8 mouse cellular contexts compared by ENCODE assay signal in genomic region chr13:69611398-69612174, GRCm38 (mm10). TPM values are rescaled to one million over a fixed set of nuclear protein-coding genes. Genes with fewer than 3 reads are reported as not detected.
DNase-seq lines count a peak whose midpoint lies in the region; ATAC-seq lines count a peak whose summit lies in the region.

Gene Srd5a1 (minus strand): TSS chr13:69611442.

- DNase-seq in WW6 (ENCODE audit: low read depth, low spot score), result peak; percentile 98
- peak; percentile 92 to 96 for DNase-seq in cerebellum, postnatal 4 days (ENCODE audit: low spot score in 2 of 2)
- DNase-seq in gastrocnemius, adult 18-20 months (ENCODE audit: low spot score), result peak; percentile 100
- peak; percentile 98 for DNase-seq in left cerebral cortex, adult 18-20 months (ENCODE audit: low spot score in 2 of 2)
- DNase-seq in right cerebral cortex, adult 18-20 months, result peak; percentile 100
- peak; percentile 88 for DNase-seq in urinary bladder, postnatal 10 days (ENCODE audit: low spot score)

- peaks cover 14% of the 10 kb centered on the region for H3K36me3 ChIP-seq in hindbrain, embryonic 16.5 days (ENCODE audit: control insufficient read depth, insufficient read depth, low read length)
- H3K36me3 ChIP-seq in macrophage (ENCODE audit: inconsistent target), result peaks cover 25% of the 10 kb centered on the region

- H3K4me1 ChIP-seq in hindbrain, embryonic 16.5 days (ENCODE audit: control insufficient read depth, insufficient read depth, low read depth, low read length), result peaks cover 13% of the 10 kb centered on the region

- peak; percentile 99 for ATAC-seq in hindbrain, embryonic 16.5 days

- peak within 1 kb of the TSS; percentile 81 for H3K9ac ChIP-seq in hindbrain, embryonic 16.5 days (ENCODE audit: low read depth, low read length)

- no peaks in the 10 kb centered on the region for H3K9me3 ChIP-seq in hindbrain, embryonic 16.5 days (ENCODE audit: control insufficient read depth, low read length)

- peaks cover 23% of the 10 kb centered on the region for H3K79me2 ChIP-seq in macrophage (ENCODE audit: inconsistent target)

- peak within 1 kb of the TSS; percentile 98 for H3K4me2 ChIP-seq in hindbrain, embryonic 16.5 days (ENCODE audit: low read length)

- WGBS in hindbrain, embryonic 16.5 days, result under 1% methylated on average over 68 of the region's 69 CpGs
- 2% methylated on average over 69 of the region's 69 CpGs for WGBS in macrophage (ENCODE audit: missing documents)

- peak within 1 kb of the TSS; percentile 99 for H3K4me3 ChIP-seq in hindbrain, embryonic 16.5 days (ENCODE audit: low read length)
- peak within 1 kb of the TSS; percentile 81 for H3K4me3 ChIP-seq in macrophage (ENCODE audit: inconsistent target)

- H3K27me3 ChIP-seq in hindbrain, embryonic 16.5 days (replicated peaks; ENCODE audit: control insufficient read depth, insufficient read depth, low read length), result no peaks in the 10 kb centered on the region

- H3K27ac ChIP-seq in hindbrain, embryonic 16.5 days (ENCODE audit: low read depth, low read length), result peak within 1 kb of the TSS; percentile 79
- peak within 1 kb of the TSS; percentile 87 for H3K27ac ChIP-seq in macrophage

RNA-seq across cellular contexts. Expression of gene Srd5a1, which starts in this region (rescaled TPM):
- under 1 TPM in 1 of 2 experiments, not detected in 1; 0.28 TPM for total RNA-seq in gastrocnemius, adult 18-20 months (2021)
- 29.2 and 39.2 TPM in 2 replicates for polyA plus RNA-seq in hindbrain, embryonic 16.5 days (2015; fragmentation: Nextera tagmentation; extraction: Ambion mirVana)
- total RNA-seq in left cerebral cortex, adult 18-20 months (2021), result 1 to 10 TPM; 7.0 to 7.3 TPM
- 1 to 10 TPM in 3 of 26 experiments, under 1 TPM in 12, not detected in 11; 0.21 to 1.5 (median 0.63) TPM for total RNA-seq in macrophage (2018; cell fraction: chromatin; rRNA removed)
- total RNA-seq in macrophage (2018; cell fraction: cytosol; rRNA removed), result 1 to 10 TPM in 4 of 26 experiments, under 1 TPM in 22; 0.38 to 1.1 (median 0.74) TPM
- total RNA-seq in macrophage (2018; cell fraction: nucleus; rRNA removed), result 1 to 10 TPM in 4 of 26 experiments, under 1 TPM in 18, not detected in 4; 0.18 to 1.3 (median 0.53) TPM
- 0.75 to 0.93 TPM (median 0.90 TPM) in 3 replicates for polyA plus RNA-seq in macrophage (2018)

Comparison
In these comparisons a context has a peak if more than half of its experiments do, and no peak if none do; other contexts are left out.
1. Peak in every context shown above with its lines: DNase-seq, ATAC-seq, H3K4me3 ChIP-seq and H3K27ac ChIP-seq.
2. RNA of gene Srd5a1 (total RNA-seq): 7.0 to 7.3 TPM in left cerebral cortex, adult 18-20 months; 0.28 TPM in gastrocnemius, adult 18-20 months; every median in the first group is over 4 times any median in the second.
3. RNA of gene Srd5a1 (polyA plus RNA-seq): 29.2 to 39.2 TPM in hindbrain, embryonic 16.5 days; 0.75 to 0.93 TPM in macrophage; every median in the first group is over 10 times any median in the second.
4. Peak in DNase-seq in gastrocnemius, adult 18-20 months; RNA of the gene not detected or under 1 TPM.